ENCODE assay signal across 8 mouse cellular contexts in the genomic region with DNA sequence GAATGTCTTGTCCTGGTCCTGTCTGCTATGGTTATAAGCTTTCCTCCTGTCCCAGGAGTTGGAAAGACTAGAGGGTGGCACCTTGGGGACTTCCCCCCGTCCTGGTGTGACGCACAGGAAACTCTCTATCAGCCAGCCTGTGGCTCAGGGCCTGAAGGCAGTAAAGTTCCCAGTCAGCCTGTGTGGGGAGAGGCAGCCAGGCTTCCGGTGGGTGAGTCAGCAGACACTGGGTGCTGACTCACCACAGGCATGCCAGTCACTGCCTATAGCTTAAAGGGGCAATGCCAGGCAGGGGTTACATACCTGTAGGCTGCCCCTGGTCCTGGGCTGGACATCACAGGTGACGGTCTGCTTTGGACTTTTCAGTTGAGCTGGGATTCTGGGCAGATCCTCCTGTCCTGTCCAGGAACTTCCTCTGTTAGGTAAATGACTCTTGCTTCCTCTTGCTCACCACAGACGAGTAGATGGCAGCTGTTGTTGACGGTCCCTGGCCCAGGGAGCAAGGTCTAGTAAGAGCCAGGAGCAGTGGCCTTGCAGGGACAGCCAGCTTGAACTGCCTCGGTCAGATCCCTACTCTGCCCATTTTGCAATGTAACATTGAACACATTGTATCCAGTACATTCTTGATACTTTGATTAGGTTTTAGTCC. TPM values are rescaled to one million over a fixed set of nuclear protein-coding genes. Genes with fewer than 3 reads are reported as not detected.
DNase-seq lines count a peak whose midpoint lies in the region; ATAC-seq and TF ChIP-seq lines count a peak whose summit lies in the region.

No protein-coding gene starts in this region.

- peak; percentile 67 to 69 for DNase-seq in B cell, adult 2 months
- peak; percentile 82 for DNase-seq in T-cell, adult 2 months (ENCODE audit: low spot score)
- DNase-seq in fibroblast of lung, adult 2 months (ENCODE audit: low read depth), result peak; percentile 77
- peak; percentile 72 for DNase-seq in heart, postnatal 4 days
- DNase-seq in urinary bladder, postnatal 25 days (ENCODE audit: low spot score), result peak; percentile 59

- no peaks in the 10 kb centered on the region for H3K9me3 ChIP-seq in limb, embryonic 13.5 days
- H3K9me3 ChIP-seq in neural tube, embryonic 15.5 days (replicated peaks), result no peaks in the 10 kb centered on the region

- no peak overlapping the region for H3ac ChIP-seq in myocyte (ENCODE audit: control insufficient read depth, insufficient read length)

- H3K4me3 ChIP-seq in limb, embryonic 13.5 days, result no peak overlapping the region
- H3K4me3 ChIP-seq in myocyte, result peak overlapping the region; percentile 57
- no peak overlapping the region for H3K4me3 ChIP-seq in neural tube, embryonic 15.5 days (replicated peaks)

- no peak overlapping the region; the same call in 1 of the 2 replicates for H3K4me2 ChIP-seq in limb, embryonic 13.5 days (replicated peaks)
- H3K4me2 ChIP-seq in myocyte (ENCODE audit: low read depth), result peak overlapping the region; percentile 94
- H3K4me2 ChIP-seq in neural tube, embryonic 15.5 days, result no peak overlapping the region

- H3K4me1 ChIP-seq in limb, embryonic 13.5 days, result peaks cover 30% of the 10 kb centered on the region
- peaks cover 43% of the 10 kb centered on the region for H3K4me1 ChIP-seq in neural tube, embryonic 15.5 days

- H3K9ac ChIP-seq in limb, embryonic 13.5 days, result peak overlapping the region; percentile 8; the same call in 1 of the 2 replicates
- no peak overlapping the region; the same call in 1 of the 2 replicates for H3K9ac ChIP-seq in neural tube, embryonic 15.5 days (replicated peaks)

- H3K36me3 ChIP-seq in limb, embryonic 13.5 days, result peaks cover 6% of the 10 kb centered on the region; the same call in 1 of the 2 replicates
- peaks cover 7% of the 10 kb centered on the region for H3K36me3 ChIP-seq in myocyte (ENCODE audit: control insufficient read depth, insufficient read depth)
- H3K36me3 ChIP-seq in neural tube, embryonic 15.5 days, result no peaks in the 10 kb centered on the region

- H3K79me2 ChIP-seq in myocyte (ENCODE audit: control insufficient read depth, insufficient read depth), result peaks cover 85% of the 10 kb centered on the region

- WGBS in limb, embryonic 13.5 days, result 73% methylated on average over 7 of the region's 7 CpGs
- WGBS in neural tube, embryonic 15.5 days, result 83% methylated on average over 7 of the region's 7 CpGs

- 0 out of 2 replicates have a peak, but pooled peaks cover 5% of the 10 kb centered on the region for H3K27me3 ChIP-seq in limb, embryonic 13.5 days
- no peaks in the 10 kb centered on the region for H3K27me3 ChIP-seq in myocyte (ENCODE audit: control insufficient read depth, insufficient read depth, insufficient read length)
- no peaks in the 10 kb centered on the region for H3K27me3 ChIP-seq in neural tube, embryonic 15.5 days (replicated peaks)

- no peak for ATAC-seq in limb, embryonic 13.5 days (ENCODE audit: low FRiP score, low read depth)
- no peak for ATAC-seq in neural tube, embryonic 15.5 days (ENCODE audit: low FRiP score)

- H3K27ac ChIP-seq in limb, embryonic 13.5 days, result no peak overlapping the region
- no peak overlapping the region for H3K27ac ChIP-seq in neural tube, embryonic 15.5 days (replicated peaks)

- TF ChIP-seq POLR2A in myocyte (IDR thresholded peaks at IDR 0.05; ENCODE audit: insufficient read length, low read depth), result no peak

TF ChIP-seq in myocyte, 11 proteins besides CTCF, POLR2A, EP300 and RAD21:
- TF ChIP-seq MYOD1 (IDR thresholded peaks at IDR 0.05; ENCODE audit: control insufficient read depth in 1 of 3, insufficient read length in 2 of 3, low read depth in 2 of 3) (peak in 2 of 3 experiments; percentile 36 to 65), CEBPB (IDR thresholded peaks at IDR 0.05; ENCODE audit: insufficient read depth, poor library complexity, severe bottlenecking) (no peak), REST (IDR thresholded peaks at IDR 0.05; ENCODE audit: insufficient read depth, insufficient read length) (no peak), MYOG (IDR thresholded peaks at IDR 0.05; ENCODE audit: control insufficient read depth in 1 of 3, insufficient read depth in 1 of 3, insufficient read length in 2 of 3, low read depth in 2 of 3) (peak in 1 of 3 experiments; percentile 47), POLR2AphosphoS2 (IDR thresholded peaks at IDR 0.05; ENCODE audit: insufficient read length, low read depth) (no peak), E2F4 (IDR thresholded peaks at IDR 0.05; ENCODE audit: insufficient read depth) (no peak), SRF (IDR thresholded peaks at IDR 0.05; ENCODE audit: control insufficient read depth, insufficient read length, low read depth) (no peak), MAX (IDR thresholded peaks at IDR 0.05; ENCODE audit: low read depth) (no peak), TCF12 (IDR thresholded peaks at IDR 0.05; ENCODE audit: insufficient read depth, poor library complexity, severe bottlenecking) (no peak), USF1 (IDR thresholded peaks at IDR 0.05; ENCODE audit: low read depth) (no peak)

RNA-seq across cellular contexts. Expression of gene Map2k3, which starts 3.6 kb away (rescaled TPM):
- total RNA-seq in heart, postnatal 4 days (2021), result 10 to 100 TPM; 38.8 to 42.3 TPM
- 87.6 and 93.3 TPM in 2 replicates for polyA plus RNA-seq in limb, embryonic 13.5 days (2015; fragmentation: Nextera tagmentation; extraction: Ambion mirVana)
- polyA plus RNA-seq in myocyte (2012; fragmentation: generic; extraction: Trizol), result 68.5 TPM
- polyA plus RNA-seq in neural tube, embryonic 15.5 days (2015; fragmentation: Nextera tagmentation; extraction: Ambion mirVana), result 30.4 and 47.4 TPM in 2 replicates

RNA-seq across cellular contexts. Expression of gene Natd1, which starts 20.9 kb away (rescaled TPM):
- 10 to 100 TPM; 24.4 to 27.6 TPM for total RNA-seq in heart, postnatal 4 days (2021)
- 21.0 and 22.3 TPM in 2 replicates for polyA plus RNA-seq in limb, embryonic 13.5 days (2015; fragmentation: Nextera tagmentation; extraction: Ambion mirVana)
- polyA plus RNA-seq in myocyte (2012; fragmentation: generic; extraction: Trizol), result 20.0 TPM
- 23.6 and 23.9 TPM in 2 replicates for polyA plus RNA-seq in neural tube, embryonic 15.5 days (2015; fragmentation: Nextera tagmentation; extraction: Ambion mirVana)

RNA-seq across cellular contexts. Expression of gene Tmem11, which starts 56.4 kb away (rescaled TPM):
- 10 to 100 TPM; 37.5 to 43.4 TPM for total RNA-seq in heart, postnatal 4 days (2021)
- 62.3 and 67.1 TPM in 2 replicates for polyA plus RNA-seq in limb, embryonic 13.5 days (2015; fragmentation: Nextera tagmentation; extraction: Ambion mirVana)
- 68.7 TPM for polyA plus RNA-seq in myocyte (2012; fragmentation: generic; extraction: Trizol)
- 56.4 and 61.7 TPM in 2 replicates for polyA plus RNA-seq in neural tube, embryonic 15.5 days (2015; fragmentation: Nextera tagmentation; extraction: Ambion mirVana)
